Mouse (Mus musculus) layer of hippocampus, adult 9-11 months (tissue): Measurements from ENCODE around the gene Mrpl22.
"Not testable (repeated sequence)": the region's sequence is repeated elsewhere in the genome, so short reads cannot be mapped to it uniquely, and the experiment has no call there.

Experiments used
- DNase-seq: peaks from one replicate; pipeline ENCODE4 v3.0.0; 2022

Mrpl22 gene

DNA sequence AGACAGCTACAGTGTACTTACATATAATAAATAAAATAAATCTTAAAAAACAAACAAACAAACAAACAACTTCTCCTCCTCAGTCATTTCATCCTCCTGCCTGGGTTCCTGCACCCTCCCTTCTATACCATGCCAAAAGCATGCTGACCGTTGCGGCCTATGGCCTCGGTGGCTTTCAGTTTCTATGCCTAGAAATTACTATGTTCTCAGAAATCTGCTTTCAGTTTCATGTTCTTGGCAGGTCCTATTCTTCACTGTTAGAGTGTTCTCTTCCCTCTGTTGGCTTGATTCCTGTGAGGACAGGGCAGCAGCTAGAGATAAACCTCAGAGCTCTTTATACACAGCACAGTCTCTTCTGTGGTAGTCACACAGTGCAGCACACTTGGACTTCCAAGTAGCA lies 12.1 kb downstream of the Mrpl22 start:
- no peak for DNase-seq

DNA sequence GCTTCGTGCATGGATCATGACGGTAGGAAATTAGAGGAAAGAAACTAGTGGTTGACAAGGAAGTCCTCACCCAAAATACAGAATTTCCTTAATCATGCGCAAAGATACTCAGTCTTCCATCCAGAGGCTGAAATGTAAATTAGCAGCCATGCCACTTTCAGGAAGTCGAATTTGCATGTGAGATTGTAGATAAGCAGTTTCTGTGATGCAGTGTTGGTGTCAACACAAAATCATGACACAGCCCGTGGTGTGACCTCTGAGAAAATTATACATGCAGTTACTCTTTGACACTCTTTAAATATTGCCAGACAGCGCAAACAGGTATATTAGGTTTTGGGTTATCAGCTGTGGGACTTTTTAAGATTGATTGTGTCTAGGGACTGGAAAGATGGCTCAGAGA lies 18.2 kb downstream of the Mrpl22 start:
- no peak for DNase-seq

DNA sequence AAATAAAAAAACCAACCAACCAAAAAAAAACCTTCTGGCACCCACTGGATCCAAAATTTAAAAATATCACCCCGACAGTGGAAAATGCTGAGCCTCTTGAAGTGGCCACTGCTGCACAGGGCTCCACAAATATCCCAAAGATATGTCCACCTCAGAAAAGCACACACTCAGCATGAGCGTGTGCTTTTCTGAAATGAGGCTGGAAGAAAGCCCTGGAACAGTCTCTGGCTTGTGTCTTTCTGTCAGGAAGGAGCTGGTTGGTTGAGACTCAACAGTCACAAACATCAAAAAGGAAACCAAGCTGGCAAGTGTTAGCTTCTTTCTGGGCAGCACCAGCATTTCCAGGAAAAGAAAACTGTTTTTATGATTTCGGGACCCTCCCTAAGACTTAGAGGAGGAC lies 21.9 kb downstream of the Mrpl22 start:
- DNase-seq, result no peak

DNA sequence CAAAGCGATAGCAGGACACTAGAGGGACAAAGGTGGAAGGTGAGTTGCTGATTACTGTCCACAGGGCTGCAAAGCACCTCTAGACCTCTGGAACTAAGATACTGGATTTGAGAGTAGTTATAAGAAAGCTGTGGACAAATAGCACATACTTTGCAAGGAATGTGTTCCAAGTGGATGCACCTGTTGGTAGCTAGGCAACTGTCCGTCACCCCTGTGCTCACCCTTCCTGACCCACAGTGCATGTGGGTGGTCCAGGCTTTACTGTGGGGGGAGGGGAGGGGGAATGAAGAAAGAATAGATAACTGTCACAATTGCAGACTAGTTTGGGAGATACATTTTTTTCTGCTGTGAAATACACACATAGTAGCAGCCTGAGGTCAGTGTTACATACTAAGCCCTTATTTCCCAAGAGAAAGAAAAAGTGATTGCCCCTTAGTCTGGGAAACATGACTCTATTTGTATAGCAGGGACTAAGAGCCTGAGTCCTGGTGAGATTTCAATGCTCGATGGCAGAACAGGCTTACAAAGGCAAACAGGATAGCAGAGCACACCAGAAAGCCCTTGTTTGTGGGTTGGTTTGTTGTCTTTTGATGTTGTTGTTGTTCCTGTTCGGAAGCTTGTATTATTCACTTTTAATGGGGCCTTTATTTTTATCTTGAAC lies 22.5 kb downstream of the Mrpl22 start:
- no peak for DNase-seq

DNA sequence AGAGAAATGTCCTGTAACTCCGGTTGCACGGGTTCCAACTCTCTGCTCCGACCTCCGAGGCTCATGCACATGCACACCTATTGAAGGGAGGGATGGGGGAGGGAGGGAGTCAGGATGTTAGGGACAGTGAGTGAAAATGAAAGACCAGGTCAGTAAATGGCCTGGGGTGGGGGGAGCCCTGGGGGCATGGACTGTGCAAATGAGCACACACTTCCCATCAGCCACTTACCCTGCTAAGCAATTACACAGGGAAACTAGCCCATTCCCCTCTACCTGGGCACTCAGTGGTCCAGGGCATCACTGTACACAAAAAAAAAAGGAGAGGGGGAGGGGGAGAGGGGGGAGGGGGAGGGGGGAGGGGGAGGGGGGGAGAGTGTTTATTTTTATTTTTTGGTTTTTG lies 27.2 kb downstream of the Mrpl22 start:
- no peak for DNase-seq

DNA sequence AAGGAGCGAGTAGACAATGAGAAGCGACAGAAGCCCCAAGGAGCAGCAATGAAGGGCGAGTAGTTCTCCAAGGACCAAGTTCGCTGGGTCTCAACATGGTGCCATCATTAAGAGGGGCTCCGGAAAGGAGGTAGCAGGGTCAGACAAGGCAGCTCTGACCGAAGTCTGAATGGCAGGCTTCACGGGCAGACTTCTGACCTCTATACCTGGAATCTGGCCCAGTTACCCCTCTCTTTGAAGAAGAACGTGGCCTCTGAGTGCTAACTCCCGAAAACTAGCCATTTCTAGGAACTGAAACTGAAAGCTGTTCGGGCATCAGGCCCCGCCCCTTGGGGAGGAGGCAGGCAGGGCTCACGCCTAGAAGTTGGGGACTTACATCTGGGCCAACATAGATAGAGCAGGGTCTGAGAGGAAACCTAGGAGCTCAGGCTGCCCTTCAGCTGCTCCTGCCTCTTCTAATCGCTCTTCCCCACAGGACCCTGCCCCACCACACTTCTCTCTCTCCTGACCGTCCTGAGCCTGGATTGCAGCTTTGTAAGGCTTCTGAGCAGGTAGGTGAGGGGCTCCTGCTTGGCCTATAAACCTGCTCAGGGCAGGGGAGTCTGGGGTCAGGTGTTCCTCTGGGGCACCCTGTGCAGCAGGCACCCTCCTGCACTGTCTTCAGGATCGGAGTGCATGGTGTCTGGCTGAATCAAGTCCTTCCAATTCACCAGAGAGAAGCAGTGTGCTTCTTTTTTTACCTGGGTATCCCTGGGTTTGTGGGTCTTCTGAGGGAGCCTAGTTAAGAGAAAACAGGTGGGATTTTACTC lies 28.0 kb downstream of the Mrpl22 start, which contains the start of the genes Igtp and Irgm2:
Gene Igtp (plus strand): TSS at position 328 of the 809 bp plus-strand sequence.
Gene Irgm2 (plus strand): TSS at position 390 of the 809 bp plus-strand sequence.
- DNase-seq, result peak; percentile 62

DNA sequence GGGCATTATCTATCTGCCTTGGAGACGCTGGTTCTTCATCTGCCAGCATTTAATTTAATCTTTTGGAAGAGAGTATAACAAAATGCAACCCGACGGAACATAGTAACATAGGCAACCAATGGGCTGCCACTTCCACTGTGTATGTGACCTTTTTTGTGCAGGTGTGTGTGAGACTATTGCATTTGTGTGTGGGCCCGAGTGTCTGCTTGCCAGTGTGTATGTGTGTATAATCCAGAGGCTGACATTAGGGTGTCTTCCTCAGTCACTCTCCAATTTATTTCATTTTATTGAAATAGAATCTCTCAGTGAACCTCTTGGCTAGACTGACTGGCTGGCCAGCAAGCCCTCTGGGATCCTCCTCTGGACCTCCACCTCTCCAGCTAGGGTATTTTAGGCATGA lies 28.8 kb downstream of the Mrpl22 start:
- no peak for DNase-seq

DNA sequence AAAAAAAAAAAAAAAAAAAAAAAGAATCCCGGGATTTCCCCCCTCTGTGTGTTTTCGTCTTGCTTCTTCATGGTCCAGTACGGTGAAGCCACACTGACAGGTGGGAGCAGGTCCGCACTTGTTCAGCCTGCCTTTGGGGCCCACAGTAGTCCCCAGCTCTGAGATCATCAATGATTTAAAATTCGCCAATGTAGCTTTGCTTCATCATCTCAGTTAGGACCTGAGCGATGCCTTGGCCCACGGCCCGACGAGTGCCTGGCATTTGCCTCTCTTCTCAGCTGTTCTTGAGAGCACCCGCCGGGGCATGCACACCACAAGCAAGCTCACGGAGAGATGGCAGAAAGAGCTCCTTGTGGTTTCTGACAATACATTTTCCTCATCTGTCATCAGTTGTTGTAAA lies 29.6 kb downstream of the Mrpl22 start:
- DNase-seq, result no peak

DNA sequence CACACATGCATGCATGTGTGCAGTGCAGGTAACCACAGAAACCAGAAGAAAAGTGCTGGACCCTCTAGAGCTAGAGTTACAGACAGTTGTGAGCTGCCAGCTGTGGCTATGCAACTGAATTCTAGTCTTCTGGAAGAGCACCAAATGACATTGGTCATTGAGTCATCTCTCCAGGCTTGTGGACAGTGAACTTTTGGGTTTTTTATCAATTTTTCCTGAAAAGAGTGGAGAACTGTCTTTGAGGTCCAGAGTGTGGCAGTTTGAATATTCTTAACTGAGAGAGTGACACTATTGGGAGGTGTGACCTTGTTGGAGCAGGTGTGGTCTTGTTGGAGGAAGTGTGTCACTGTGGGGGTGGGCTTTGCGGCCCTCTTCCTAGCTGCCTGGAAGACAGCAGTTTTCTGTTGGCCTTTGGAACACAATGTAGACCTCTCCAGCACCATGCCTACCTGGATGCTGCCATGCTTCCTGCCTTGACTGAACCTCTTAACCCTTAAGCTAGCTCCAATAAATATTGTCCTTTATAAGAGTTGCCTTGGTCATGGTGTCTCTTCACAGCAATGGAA lies 38.9 kb downstream of the Mrpl22 start:
- no peak for DNase-seq

DNA sequence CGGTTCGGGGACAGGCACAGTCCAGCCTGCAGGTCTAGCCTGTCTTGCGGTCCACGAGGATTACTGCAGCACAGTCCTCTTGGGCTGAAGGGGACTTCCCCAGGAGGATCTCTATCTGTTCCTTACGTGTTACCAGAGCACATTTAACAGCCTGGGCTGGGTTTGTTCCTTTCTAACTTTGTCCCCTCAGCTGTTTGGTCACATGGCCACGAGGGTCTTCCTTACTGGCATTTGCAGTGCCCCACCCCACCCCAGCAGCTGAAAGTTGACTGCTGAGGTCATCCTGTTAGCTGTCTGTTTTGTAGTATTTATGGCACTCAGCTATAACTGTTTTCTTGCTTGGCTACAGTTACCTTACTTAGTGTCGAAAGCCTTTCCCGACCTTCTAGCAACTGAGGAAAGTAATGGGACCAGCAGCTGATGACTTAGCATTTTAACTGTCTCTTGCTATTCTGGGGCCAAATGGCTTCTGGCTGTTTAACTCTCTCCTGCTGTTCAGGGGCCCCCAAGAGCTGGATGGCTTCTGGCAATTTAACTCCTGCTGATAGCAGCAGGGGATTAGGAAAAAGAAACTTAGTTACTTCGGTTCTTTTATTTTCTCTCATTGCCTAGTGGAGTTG lies 39.7 kb downstream of the Mrpl22 start:
- DNase-seq, result peak; percentile 19

DNA sequence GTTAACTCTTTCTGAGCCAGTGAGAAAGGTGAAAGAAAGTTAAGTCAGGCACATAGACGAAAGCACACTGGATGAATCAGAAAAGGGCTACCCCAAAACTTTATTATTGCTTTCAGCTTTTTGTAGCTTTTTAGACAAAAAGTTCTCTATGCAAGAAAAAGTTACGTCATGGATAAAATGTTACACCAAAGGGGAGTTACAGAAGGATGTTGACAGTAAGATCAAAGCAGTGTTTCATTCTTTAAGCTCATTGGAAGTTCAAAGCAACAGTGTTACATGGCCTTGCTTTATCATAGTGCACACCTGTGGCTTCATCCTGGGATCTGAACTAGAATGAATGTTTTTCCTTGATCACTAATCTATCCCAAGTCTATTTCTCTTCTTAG lies 40.2 kb downstream of the Mrpl22 start:
- no peak for DNase-seq

DNA sequence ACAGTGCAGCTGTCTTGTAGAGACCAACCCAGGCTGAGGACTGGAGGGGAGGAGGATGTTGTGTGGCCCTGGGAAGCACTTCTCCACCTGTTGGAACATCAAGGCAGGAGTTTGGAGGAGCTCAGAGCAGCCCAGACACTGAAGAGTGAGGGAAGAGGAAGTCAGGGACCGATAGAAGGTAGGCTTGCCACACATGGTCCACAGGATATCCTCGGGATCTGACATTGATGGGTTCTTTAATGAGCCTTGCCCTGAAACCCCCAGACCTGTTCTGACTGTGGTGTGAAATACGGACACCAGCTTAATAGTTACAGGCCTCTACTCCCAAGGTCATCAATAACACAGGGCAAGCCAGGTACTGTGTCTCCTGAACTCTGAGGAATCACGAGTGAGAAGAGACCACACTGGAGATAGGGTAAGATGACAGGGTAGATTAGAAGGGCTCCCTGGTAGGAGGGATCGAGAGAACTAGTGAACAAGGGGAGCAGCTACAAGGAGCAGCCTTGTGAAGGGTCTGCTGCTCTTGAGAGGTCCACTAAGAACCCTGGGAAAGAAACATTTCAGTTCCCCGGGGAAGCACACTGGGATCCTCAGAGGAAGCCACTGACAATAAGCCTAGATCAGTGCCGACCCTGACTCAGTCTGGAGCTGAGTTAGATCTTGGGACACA lies 42.3 kb downstream of the Mrpl22 start:
- no peak for DNase-seq

DNA sequence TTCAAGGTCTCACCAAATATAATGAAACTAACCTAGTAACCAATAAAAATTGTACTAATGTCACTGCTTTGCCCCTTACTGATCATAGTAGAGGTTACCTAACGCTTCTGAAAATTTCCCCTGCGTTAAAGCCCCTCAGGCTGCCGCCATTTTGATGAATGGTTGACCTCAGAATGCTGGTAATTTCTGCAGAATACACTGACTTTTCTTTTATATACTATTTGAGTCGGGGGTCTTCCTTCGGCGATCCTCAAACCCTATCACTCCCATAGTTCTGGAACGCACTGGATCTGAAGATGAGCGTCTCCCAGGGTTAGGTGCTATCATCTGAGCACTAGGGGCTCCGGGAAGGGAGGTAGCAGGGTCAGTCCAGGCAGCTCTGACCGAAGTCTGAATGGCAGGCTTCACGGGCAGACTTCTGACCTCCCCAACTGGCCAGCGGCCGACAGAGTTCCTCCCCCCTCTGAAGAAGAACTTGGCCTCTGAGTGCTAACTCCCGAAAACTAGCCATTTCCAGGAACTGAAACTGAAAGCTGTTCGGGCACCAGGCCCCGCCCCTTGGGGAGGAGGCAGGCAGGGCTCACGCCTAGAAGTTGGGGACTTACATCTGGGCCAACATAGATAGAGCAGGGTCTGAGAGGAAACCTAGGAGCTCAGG lies 43.1 kb downstream of the Mrpl22 start:
- DNase-seq, result peak; percentile 77

DNA sequence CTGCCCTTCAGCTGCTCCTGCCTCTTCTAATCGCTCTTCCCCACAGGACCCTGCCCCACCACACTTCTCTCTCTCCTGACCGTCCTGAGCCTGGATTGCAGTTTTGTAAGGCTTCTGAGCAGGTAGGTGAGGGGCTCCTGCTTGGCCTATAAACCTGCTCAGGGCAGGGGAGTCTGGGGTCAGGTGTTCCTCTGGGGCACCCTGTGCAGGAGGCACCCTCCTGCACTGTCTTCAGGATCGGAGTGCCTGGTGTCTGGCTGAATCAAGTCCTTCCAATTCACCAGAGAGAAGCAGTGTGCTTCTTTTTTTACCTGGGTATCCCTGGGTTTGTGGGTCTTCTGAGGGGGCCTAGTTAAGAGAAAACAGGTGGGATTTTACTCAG lies 43.6 kb downstream of the Mrpl22 start:
- not testable (repeated sequence) for DNase-seq

DNA sequence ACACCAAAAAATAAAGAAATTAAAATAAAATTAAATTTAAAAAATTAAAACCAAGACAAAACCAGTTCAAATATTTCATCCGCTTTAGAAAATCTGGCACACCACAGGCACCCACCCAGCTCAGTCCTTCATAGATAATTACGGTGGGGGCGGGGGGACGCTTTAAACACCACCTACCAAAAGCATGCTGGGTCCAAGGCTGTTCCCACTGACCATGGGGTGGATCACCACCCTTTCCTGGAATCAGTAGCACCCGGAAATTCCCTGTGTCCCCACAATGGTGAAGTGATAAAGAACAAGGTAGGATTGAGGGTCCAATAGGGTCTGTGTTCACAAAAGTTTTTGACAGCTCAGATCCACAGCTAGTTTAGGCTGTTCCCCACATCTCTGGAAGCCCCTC lies 44.4 kb downstream of the Mrpl22 start:
- DNase-seq, result no peak

DNA sequence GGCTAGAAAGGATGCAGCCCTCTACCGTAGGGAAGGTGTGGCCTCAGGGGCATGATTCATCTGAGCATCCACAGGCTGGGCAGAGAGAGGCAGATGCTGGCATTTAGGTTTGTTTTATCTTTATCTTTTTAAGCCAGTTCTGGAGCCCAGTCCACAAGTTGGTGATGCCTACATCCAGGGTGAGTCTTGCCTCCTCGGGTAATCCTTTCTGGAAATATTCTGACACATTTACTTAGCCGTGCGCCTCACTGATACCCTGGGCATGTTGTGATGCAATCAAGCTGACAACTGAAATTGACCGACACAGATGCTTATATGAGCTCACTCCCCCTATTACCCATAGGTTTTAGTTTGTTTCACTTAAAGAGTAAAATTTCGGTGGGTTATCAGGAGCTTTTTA lies 45.4 kb downstream of the Mrpl22 start:
- no peak for DNase-seq

DNA sequence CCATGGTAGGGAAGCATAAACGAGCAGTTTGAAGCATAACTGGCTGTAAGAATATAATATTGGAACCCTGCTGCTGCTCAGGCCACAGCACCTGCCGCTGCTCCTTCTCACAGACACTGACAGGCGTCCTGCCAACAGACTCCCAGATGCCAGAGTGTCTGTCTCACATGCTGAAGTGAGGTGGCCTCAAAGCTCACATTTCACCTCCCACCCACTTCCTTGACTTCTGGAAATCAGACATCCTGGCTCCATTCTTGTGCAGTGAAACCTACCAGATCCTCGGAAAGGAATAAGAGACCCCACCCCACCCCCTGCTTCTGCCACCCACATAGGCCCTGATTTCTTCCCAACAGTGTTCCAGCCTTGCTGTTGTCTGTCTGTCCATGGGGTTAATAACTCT lies 52.3 kb downstream of the Mrpl22 start:
- DNase-seq, result no peak

DNA sequence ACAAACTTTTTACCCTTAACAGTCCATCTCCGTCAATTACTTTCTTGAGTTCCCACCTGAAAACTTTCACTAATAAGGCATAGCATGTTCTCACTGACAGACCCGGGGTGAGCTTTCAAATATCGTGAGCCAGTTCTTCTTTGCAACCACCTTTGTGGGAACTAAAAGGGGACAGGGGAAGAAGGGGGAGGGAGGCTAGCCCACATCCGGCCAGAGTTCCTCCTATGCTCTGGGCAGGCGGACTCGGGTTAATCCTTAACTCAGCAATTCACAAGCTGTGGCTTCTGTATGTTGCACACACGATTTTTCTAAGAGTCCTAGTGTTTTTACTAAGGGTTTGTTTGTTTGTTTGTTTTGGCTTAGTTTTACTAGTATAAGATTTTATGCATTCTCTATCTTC lies 52.9 kb downstream of the Mrpl22 start:
- peak; percentile 66 for DNase-seq

DNA sequence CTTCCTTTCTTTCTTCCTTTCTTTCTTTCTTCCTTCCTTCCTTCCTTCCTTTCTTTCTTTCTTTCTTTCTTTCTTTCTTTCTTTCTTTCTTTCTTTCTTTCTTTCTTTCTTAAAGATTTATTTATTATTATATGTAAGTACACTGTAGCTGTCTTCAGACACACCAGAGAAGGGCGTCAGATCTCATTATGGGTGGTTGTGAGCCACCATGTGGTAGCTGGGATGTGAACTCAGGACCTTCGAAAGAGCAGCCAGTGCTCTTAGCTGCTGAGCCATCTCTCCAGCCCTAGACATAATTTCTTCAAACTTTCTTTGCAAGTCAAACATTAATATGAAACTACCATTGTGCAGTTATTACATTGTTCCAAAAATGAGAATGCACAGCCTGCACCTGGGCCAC lies 53.4 kb downstream of the Mrpl22 start:
- DNase-seq, result not testable (repeated sequence)

DNA sequence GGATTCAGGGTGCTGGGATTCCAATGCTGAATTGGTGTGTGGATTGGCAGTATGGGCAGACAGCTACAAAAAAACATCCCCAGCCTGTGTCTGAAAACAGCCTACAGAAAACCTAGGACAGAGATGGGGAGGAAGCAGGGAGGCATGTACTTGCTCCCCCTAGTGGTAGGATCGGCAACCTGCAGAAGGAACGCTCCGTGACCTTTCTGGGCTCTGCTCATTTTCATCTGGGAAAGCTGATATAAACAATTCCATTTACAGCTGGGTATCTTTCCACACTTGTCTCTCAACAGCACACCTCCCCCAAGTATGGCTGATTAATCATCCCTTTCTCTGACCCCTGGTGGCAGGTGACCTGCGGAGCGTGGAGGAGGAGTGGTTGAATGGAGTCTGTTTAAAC lies 54.2 kb downstream of the Mrpl22 start:
- DNase-seq, result peak; percentile 43

DNA sequence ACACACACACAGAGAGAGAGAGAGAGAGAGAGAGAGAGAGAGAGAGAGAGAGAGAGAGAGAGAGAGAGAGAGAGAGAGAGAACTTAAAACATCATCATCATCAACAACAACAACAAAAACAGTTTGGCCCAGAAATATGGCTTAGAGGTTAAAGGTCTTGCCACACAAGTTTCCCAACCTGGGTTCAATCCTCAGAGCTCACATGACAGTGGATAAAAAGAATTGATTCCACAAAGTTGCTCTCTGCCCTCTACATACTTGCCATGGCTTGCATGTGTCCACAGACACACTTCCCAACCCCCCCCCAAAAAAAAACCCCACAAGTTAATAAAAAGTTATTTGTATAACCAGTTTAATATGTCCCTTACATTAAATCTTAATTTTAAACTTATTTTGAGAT lies 55.0 kb downstream of the Mrpl22 start:
- DNase-seq, result no peak

DNA sequence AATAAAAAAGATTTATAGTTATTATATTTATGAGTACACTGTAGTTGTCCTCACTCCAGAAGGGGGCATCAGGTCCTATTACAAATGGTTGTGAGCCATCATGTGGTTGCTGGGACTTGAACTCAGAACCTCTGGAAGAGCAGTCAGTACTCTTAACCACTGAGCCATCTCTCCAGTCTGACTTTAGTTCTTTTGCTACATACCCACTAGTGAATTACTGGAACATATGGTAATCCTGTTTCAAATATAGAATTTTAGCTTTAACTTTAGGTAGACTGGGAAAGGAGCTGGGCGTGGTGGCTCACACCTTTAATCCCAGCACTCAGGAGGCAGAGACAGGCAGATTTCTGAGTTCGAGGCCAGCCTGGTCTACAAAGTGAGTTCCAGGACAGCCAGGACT lies 56.6 kb downstream of the Mrpl22 start:
- not testable (repeated sequence) for DNase-seq
